Mouse (Mus musculus): ENCODE data around the gene BC049762. TPM values are rescaled to one million over a fixed set of nuclear protein-coding genes. Genes with fewer than 3 reads are reported as not detected.

The BC049762 gene
- not detected for polyA plus RNA-seq (2017; shearing (Covaris generic))

GRCm38 (mm10) chr11:51262342-51263285 lies at the start of gene BC049762:
BC049762 (minus strand) TSS chr11:51263046.

GRCm38 (mm10) chr11:51289564-51290041 lies 26.8 kb upstream of the BC049762 start, which contains the start of gene Col23a1:
Col23a1 (plus strand) TSS chr11:51289920.

GRCm38 (mm10) chr11:51261680-51262219 lies 1.1 kb downstream of the BC049762 start, which contains the start of gene Clk4:
Clk4 (plus strand) TSS chr11:51261730.

GRCm38 (mm10) chr11:51220308-51220707 lies 42.5 kb downstream of the BC049762 start, which contains the start of gene Gm12569:
Gm12569 (plus strand) TSS chr11:51220473.

Other genes with a start within 250 kb of the BC049762 start
- not detected for gene Olfr54, start 248.8 kb downstream of the BC049762 start, polyA plus RNA-seq (2017; shearing (Covaris generic))
- gene Olfr1375, start 214.9 kb downstream of the BC049762 start, polyA plus RNA-seq (2017; shearing (Covaris generic)): not detected
- not detected for gene Zfp354a, start 203.8 kb downstream of the BC049762 start, polyA plus RNA-seq (2017; shearing (Covaris generic))
- not detected for gene Gm12569, start 42.6 kb downstream of the BC049762 start, polyA plus RNA-seq (2017; shearing (Covaris generic))
- 312 TPM for gene Clk4, start 1.3 kb downstream of the BC049762 start, polyA plus RNA-seq (2017; shearing (Covaris generic))
- gene Col23a1, start 26.9 kb upstream of the BC049762 start, polyA plus RNA-seq (2017; shearing (Covaris generic)): not detected